Mouse (Mus musculus) ovary, adult 10 weeks (tissue): Measurements from ENCODE around the gene Csdc2. TPM values are rescaled to one million over a fixed set of nuclear protein-coding genes. Genes with fewer than 3 reads are reported as not detected.

ENCODE experiments used
- polyA plus RNA-seq: library from polyadenylated mRNA; stranded (reverse); fragments of 350-450 nt; fragmentation: Illumina TruSeq; extraction: RNeasy Lipid Tissue Mini Kit (QIAGEN cat#74804); gene quantifications from one replicate; pipeline ENCODE4 v1.2.3, GENCODE M21; 2014

Gene Csdc2
- polyA plus RNA-seq = 1.2 TPM

GRCm38 (mm10) chr15:81936679-81937078 lies at the start of gene Csdc2:
Gene Csdc2 (plus strand): TSS chr15:81936759.

GRCm38 (mm10) chr15:81925760-81926445 lies 10.7 kb upstream of the Csdc2 start, which contains the start of gene Polr3h:
Gene Polr3h (minus strand): TSS chr15:81926240.

GRCm38 (mm10) chr15:81960171-81961077 lies 23.9 kb downstream of the Csdc2 start, which contains the start of gene Pmm1:
Gene Pmm1 (minus strand): TSS chr15:81960930.

GRCm38 (mm10) chr15:81980321-81980720 lies 43.8 kb downstream of the Csdc2 start, which contains the start of gene 1700029P11Rik:
Gene 1700029P11Rik (plus strand): TSS chr15:81980540.

GRCm38 (mm10) chr15:81987646-81988045 lies 51.1 kb downstream of the Csdc2 start, which contains the start of gene Xrcc6:
Gene Xrcc6 (plus strand): TSS chr15:81987835.

Other genes with a start within 250 kb of the Csdc2 start
- gene Chadl, start 239.5 kb upstream of the Csdc2 start, polyA plus RNA-seq = not detected
- 17.6 TPM for gene Zc3h7b, start 191.7 kb upstream of the Csdc2 start, polyA plus RNA-seq
- gene Rangap1, start 191.2 kb upstream of the Csdc2 start, polyA plus RNA-seq = 6.7 TPM
- gene Tef, start 134.3 kb upstream of the Csdc2 start, polyA plus RNA-seq = 35.2 TPM
- 6.9 TPM for gene Tob2, start 78.0 kb upstream of the Csdc2 start, polyA plus RNA-seq
- gene Phf5a, start 64.8 kb upstream of the Csdc2 start, polyA plus RNA-seq = 20.4 TPM
- 33.5 TPM for gene Aco2, start 64.5 kb upstream of the Csdc2 start, polyA plus RNA-seq
- 1.8 TPM for gene Polr3h, start 10.5 kb upstream of the Csdc2 start, polyA plus RNA-seq
- gene Pmm1, start 24.2 kb downstream of the Csdc2 start, polyA plus RNA-seq = not detected
- not detected for gene 1700029P11Rik, start 43.8 kb downstream of the Csdc2 start, polyA plus RNA-seq
- 146 TPM for gene Xrcc6, start 51.1 kb downstream of the Csdc2 start, polyA plus RNA-seq
- 10.5 TPM for gene Desi1, start 97.1 kb downstream of the Csdc2 start, polyA plus RNA-seq
- 600 TPM for gene Snu13, start 110.8 kb downstream of the Csdc2 start, polyA plus RNA-seq
- gene 4930407I10Rik, start 122.4 kb downstream of the Csdc2 start, polyA plus RNA-seq = not detected
- gene Mei1, start 133.2 kb downstream of the Csdc2 start, polyA plus RNA-seq = not detected
- gene Ccdc134, start 191.2 kb downstream of the Csdc2 start, polyA plus RNA-seq = 1.4 TPM
- 9.6 TPM for gene Srebf2, start 210.4 kb downstream of the Csdc2 start, polyA plus RNA-seq